Mouse (Mus musculus) MEL (cell line): ENCODE results near the gene Ppp1r3d.
A peak's percentile ranks its signal among the peaks of the same experiment; 100 is the strongest.

ENCODE experiments used
- BHLHE40 ChIP-seq: IDR thresholded peaks from 2 replicates; pipeline ENCODE4 v1.6.1; 2012; ENCODE audit warnings: low read depth, mild to moderate bottlenecking, inconsistent platforms, low read length, improper control_type of control experiment, borderline replicate concordance
- CTCF ChIP-seq, 3 experiments: IDR thresholded peaks in 2 of 3; conservative IDR thresholded peaks in 1 of 3; 2 replicates each; pipeline ENCODE4 v1.5.1; 2011 to 2012; ENCODE audit warnings: low read length in 3 of 3, low read depth in 2 of 3, mild to moderate bottlenecking in 2 of 3, improper control_type of control experiment in 1 of 3, inconsistent platforms in 1 of 3, mixed read lengths in 1 of 3, moderate library complexity in 1 of 3; ENCODE audit not compliant: control insufficient read depth in 1 of 3, insufficient read depth in 1 of 3, poor library complexity in 1 of 3, severe bottlenecking in 1 of 3
- ELF1 ChIP-seq: IDR thresholded peaks from 2 replicates; pipeline ENCODE4 v1.6.1; 2014; ENCODE audit warnings: low read depth, mild to moderate bottlenecking, inconsistent platforms, low read length, improper control_type of control experiment, moderate library complexity
- EP300 ChIP-seq, 2 experiments: IDR thresholded peaks; 2 replicates each; pipeline ENCODE4 v1.6.1; 2011; ENCODE audit warnings: improper control_type of control experiment in 2 of 2, low read length in 2 of 2, low read depth in 1 of 2, mild to moderate bottlenecking in 1 of 2
- GATA1 ChIP-seq: IDR thresholded peaks from 2 replicates; pipeline ENCODE4 v1.6.1; 2011; ENCODE audit warnings: low read depth, low read length, improper control_type of control experiment
- JUND ChIP-seq: IDR thresholded peaks from 2 replicates; pipeline ENCODE4 v1.6.1; 2011; ENCODE audit warnings: low read depth, mild to moderate bottlenecking, improper control_type of control experiment, low read length
- MAFK ChIP-seq: IDR thresholded peaks from 2 replicates; pipeline ENCODE4 v1.6.1; 2011; ENCODE audit warnings: low read depth, mild to moderate bottlenecking, low read length, improper control_type of control experiment, borderline replicate concordance
- MYC ChIP-seq: IDR thresholded peaks from 2 replicates; pipeline ENCODE4 v1.6.1; 2011; ENCODE audit warnings: low read depth, mild to moderate bottlenecking, low read length, improper control_type of control experiment, moderate library complexity
- NELFE ChIP-seq: IDR thresholded peaks from 2 replicates; pipeline ENCODE4 v1.6.1; 2011; ENCODE audit warnings: low read depth, low read length, improper control_type of control experiment
- POLR2A ChIP-seq, 2 experiments: IDR thresholded peaks; 2 replicates each; pipeline ENCODE4 v1.6.1; 2011 to 2012; ENCODE audit warnings: low read length in 2 of 2, mild to moderate bottlenecking in 2 of 2, control low read depth in 1 of 2, improper control_type of control experiment in 1 of 2, low read depth in 1 of 2, moderate library complexity in 1 of 2; ENCODE audit not compliant: control insufficient read depth in 1 of 2, insufficient read depth in 1 of 2, poor library complexity in 1 of 2
- POLR2AphosphoS2 ChIP-seq: IDR thresholded peaks from 2 replicates; pipeline ENCODE4 v1.6.1; 2011; ENCODE audit warnings: low read length, improper control_type of control experiment
- SMC3 ChIP-seq: IDR thresholded peaks from 2 replicates; pipeline ENCODE4 v1.6.1; 2011; ENCODE audit warnings: low read depth, low read length, improper control_type of control experiment
- TAL1 ChIP-seq: IDR thresholded peaks from 2 replicates; pipeline ENCODE4 v1.6.1; 2012; ENCODE audit warnings: mild to moderate bottlenecking, inconsistent platforms, low read length, moderate library complexity, mixed read lengths
- ZMIZ1 ChIP-seq: IDR thresholded peaks from 2 replicates; pipeline ENCODE4 v1.6.1; 2012; ENCODE audit warnings: low read depth, mild to moderate bottlenecking, inconsistent platforms, low read length, improper control_type of control experiment, moderate library complexity

DNA sequence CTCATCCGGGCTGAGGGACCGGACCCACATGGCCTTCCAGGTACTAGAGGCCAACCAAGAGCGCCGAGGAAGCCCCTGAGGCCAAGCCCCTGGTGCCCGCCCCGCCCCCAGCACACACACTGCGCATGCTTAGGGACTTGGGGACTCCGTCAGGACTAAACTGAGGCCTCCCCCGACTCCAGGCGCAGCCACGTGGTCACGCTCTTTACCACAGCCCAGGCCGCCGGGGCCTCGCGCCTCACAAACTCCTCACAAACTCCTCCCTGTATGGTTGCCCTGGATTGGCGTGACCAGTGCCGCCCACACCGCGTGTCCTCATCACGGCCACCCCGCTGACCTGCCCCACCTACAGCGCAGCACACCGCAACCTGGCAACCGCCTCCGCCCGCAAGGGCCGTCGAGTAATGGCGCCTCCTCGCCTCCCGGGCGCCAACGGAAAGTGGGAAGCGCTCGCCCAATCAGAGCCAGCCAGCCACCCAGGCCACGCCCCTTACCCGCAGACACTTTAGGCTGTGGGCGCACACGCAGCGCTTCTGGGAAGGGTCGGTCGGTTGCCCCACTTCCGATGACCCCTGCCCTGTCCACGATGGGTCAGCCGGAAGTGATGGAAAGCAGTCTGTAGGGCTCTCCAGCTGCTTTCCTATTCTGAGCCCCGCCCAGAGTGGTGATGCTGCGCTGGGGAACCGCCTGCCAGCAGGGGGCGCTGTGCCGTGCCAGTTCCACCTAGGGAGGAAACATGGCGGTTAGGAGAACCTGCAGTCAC lies 7.0 kb downstream of the Ppp1r3d start, which contains the start of gene Sycp2:
- TF ChIP-seq MYC = no peak
- no peak for TF ChIP-seq GATA1
- no peak for TF ChIP-seq NELFE
- peak in 2 of 3 experiments; percentile 15 to 28; a peak in 2 of 6 replicates for TF ChIP-seq CTCF (IDR thresholded peaks at IDR 0.05 in 2 of 3, conservative IDR thresholded peaks at IDR 0.05 in 1 of 3; ENCODE audit: control insufficient read depth in 1 of 3, insufficient read depth in 1 of 3, low read depth in 2 of 3, low read length in 3 of 3, poor library complexity in 1 of 3, severe bottlenecking in 1 of 3)
- no peak for TF ChIP-seq MAFK
- no peak for TF ChIP-seq POLR2A (IDR thresholded peaks at IDR 0.05; ENCODE audit: control insufficient read depth in 1 of 2, insufficient read depth in 1 of 2, low read depth in 1 of 2, low read length in 2 of 2, poor library complexity in 1 of 2)
- no peak for TF ChIP-seq BHLHE40
- no peak for TF ChIP-seq POLR2AphosphoS2
- no peak for TF ChIP-seq EP300 (IDR thresholded peaks at IDR 0.05; ENCODE audit: low read depth in 1 of 2, low read length in 2 of 2)
- TF ChIP-seq JUND = no peak
- no peak for TF ChIP-seq SMC3
- TF ChIP-seq ELF1 = no peak
- no peak for TF ChIP-seq TAL1
- no peak for TF ChIP-seq ZMIZ1
